Comparison of ENCODE assay signal across 18 mouse cellular contexts in the genomic region with DNA sequence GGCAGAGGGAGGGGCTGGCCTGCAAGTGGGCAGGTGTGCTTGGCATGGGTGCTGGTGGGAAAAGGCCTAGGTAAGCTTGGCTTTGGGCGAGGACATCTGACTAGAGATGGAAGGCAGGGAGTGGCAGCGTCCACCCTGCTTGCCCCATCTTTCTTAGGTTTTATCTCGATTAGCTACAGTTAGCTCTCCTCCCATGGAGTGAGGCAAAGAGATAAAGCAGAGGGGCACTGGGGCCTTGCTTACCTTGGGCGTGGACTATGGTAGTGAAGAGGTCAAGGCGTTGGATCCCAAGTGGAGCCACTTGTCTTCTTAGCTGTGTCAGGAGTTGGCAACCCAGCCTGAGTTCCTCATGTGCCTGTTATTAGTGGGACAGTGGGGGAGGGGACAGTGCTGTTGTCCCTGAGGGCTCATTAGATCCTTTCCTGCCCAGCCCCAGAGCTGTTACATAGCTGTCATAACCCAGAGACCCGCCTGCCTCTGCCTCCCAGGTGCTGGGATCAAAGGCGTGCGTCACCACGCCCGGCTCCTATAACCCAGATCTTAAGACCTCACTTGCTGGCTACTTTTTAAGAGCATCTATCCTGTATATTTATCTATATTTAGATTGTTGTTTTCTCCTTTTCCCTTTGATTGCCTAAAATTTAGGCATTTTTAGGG. TPM values are rescaled to one million over a fixed set of nuclear protein-coding genes. Genes with fewer than 3 reads are reported as not detected.
DNase-seq lines count a peak whose midpoint lies in the region; ATAC-seq and TF ChIP-seq lines count a peak whose summit lies in the region.
"Had no signal": no experiment of that assay in that cellular context is flagged by ENCODE, and none has a peak within 500 bp of the region (broad histone marks: within the 10 kb centered on the region; RNA-seq: fewer than 3 reads in every experiment).

No protein-coding gene starts in this region.

- no peak for DNase-seq in heart, embryonic 10.5 days (ENCODE audit: low spot score)
- DNase-seq in heart, adult 9 months (ENCODE audit: low spot score in 2 of 2): no peak
- DNase-seq in liver, embryonic 11.5 days (ENCODE audit: low spot score): no peak
- no peak for DNase-seq in testis, postnatal 14 days (ENCODE audit: low spot score)
- no peak for DNase-seq in left cerebral cortex, adult 9 months (ENCODE audit: low spot score in 2 of 2)
- DNase-seq: adrenal gland, postnatal 10 days; cerebellum, postnatal 14 days; kidney, postnatal 25 days; lung, postnatal 4 days had no signal

- H3K36me3 ChIP-seq in heart, embryonic 10.5 days: peaks cover 86% of the 10 kb centered on the region
- peaks cover 63% of the 10 kb centered on the region for H3K36me3 ChIP-seq in liver, embryonic 11.5 days (ENCODE audit: control insufficient read depth, insufficient read depth, low read length)
- peaks cover 27% of the 10 kb centered on the region for H3K36me3 ChIP-seq in small intestine, adult 2 months (ENCODE audit: control insufficient read depth, insufficient read depth, low read length)

- peak overlapping the region; percentile 39; the same call in 1 of the 2 replicates for H3K9ac ChIP-seq in liver, embryonic 11.5 days (ENCODE audit: low read depth, low read length)
- H3K9ac ChIP-seq: limb, embryonic 13.5 days; neural tube, embryonic 15.5 days had no signal

- peak overlapping the region; percentile 56; the same call in 1 of the 2 replicates for H3K27ac ChIP-seq in heart, embryonic 10.5 days
- H3K27ac ChIP-seq in bone marrow, adult 2 months (ENCODE audit: control insufficient read depth, insufficient read depth, low read depth, low read length, poor library complexity): peak overlapping the region; percentile 73
- H3K27ac ChIP-seq in liver, embryonic 11.5 days (ENCODE audit: low read depth, low read length): peak overlapping the region; percentile 82
- peak overlapping the region; percentile 83 for H3K27ac ChIP-seq in small intestine, adult 2 months (ENCODE audit: insufficient read depth, low read depth, low read length)
- H3K27ac ChIP-seq: limb, embryonic 13.5 days; neural tube, embryonic 15.5 days had no signal

- 80% methylated on average over 10 of the region's 10 CpGs for WGBS in heart, embryonic 10.5 days
- WGBS in bone marrow, adult 2 months: 66% methylated on average over 10 of the region's 10 CpGs
- WGBS in liver, embryonic 11.5 days: 72% methylated on average over 10 of the region's 10 CpGs
- 56% methylated on average over 10 of the region's 10 CpGs for WGBS in small intestine, adult 2 months

- ATAC-seq in liver, embryonic 11.5 days (replicated peaks; ENCODE audit: low FRiP score): peak; percentile 94
- ATAC-seq in monocyte, adult 5-6 weeks (replicated peaks; ENCODE audit: insufficient number of reproducible peaks, low FRiP score, low TSS enrichment, poor library complexity, severe bottlenecking): no peak

- H3K9me3 ChIP-seq in heart, embryonic 10.5 days: no peaks in the 10 kb centered on the region
- no peaks in the 10 kb centered on the region for H3K9me3 ChIP-seq in liver, embryonic 11.5 days (ENCODE audit: control insufficient read depth, low read length)
- H3K9me3 ChIP-seq: limb, embryonic 13.5 days; neural tube, embryonic 15.5 days had no signal

- H3K4me3 ChIP-seq in heart, embryonic 10.5 days: no peak overlapping the region; the same call in 1 of the 2 replicates
- H3K4me3 ChIP-seq in bone marrow, adult 2 months (replicated peaks; ENCODE audit: control insufficient read depth, low read depth, low read length): no peak overlapping the region
- H3K4me3 ChIP-seq in liver, embryonic 11.5 days (ENCODE audit: low read depth, low read length): no peak overlapping the region
- no peak overlapping the region for H3K4me3 ChIP-seq in small intestine, adult 2 months (ENCODE audit: low read depth, low read length)
- H3K4me3 ChIP-seq: limb, embryonic 13.5 days; neural tube, embryonic 15.5 days had no signal

- H3K27me3 ChIP-seq in heart, embryonic 10.5 days (ENCODE audit: insufficient read depth, poor library complexity, severe bottlenecking): no peaks in the 10 kb centered on the region
- no peaks in the 10 kb centered on the region for H3K27me3 ChIP-seq in liver, embryonic 11.5 days (replicated peaks; ENCODE audit: control insufficient read depth, insufficient read depth, low read length)
- no peaks in the 10 kb centered on the region for H3K27me3 ChIP-seq in small intestine, adult 2 months (ENCODE audit: control insufficient read depth, insufficient read depth, low read length)
- H3K27me3 ChIP-seq: limb, embryonic 13.5 days; neural tube, embryonic 15.5 days had no signal

- H3K4me2 ChIP-seq in liver, embryonic 11.5 days: peak overlapping the region; percentile 41
- H3K4me2 ChIP-seq: limb, embryonic 13.5 days; neural tube, embryonic 15.5 days had no signal

- no peak for TF ChIP-seq CTCF in bone marrow, adult 2 months (IDR thresholded peaks at IDR 0.05; ENCODE audit: control insufficient read depth, insufficient read depth, low read length)
- TF ChIP-seq CTCF in small intestine, adult 2 months (IDR thresholded peaks at IDR 0.05; ENCODE audit: extremely low read depth, insufficient read length, insufficient replicate concordance, low read depth, low read length): no peak

- peaks cover 20% of the 10 kb centered on the region for H3K4me1 ChIP-seq in heart, embryonic 10.5 days
- peaks cover 5% of the 10 kb centered on the region for H3K4me1 ChIP-seq in bone marrow, adult 2 months (ENCODE audit: control insufficient read depth, insufficient read depth, low read length)
- peaks cover 47% of the 10 kb centered on the region for H3K4me1 ChIP-seq in liver, embryonic 11.5 days (replicated peaks; ENCODE audit: control insufficient read depth, insufficient read depth, low read length)
- H3K4me1 ChIP-seq in small intestine, adult 2 months (ENCODE audit: control insufficient read depth, insufficient read depth, insufficient read length, low read length): peaks cover 48% of the 10 kb centered on the region
- H3K4me1 ChIP-seq: limb, embryonic 13.5 days; neural tube, embryonic 15.5 days had no signal

- TF ChIP-seq POLR2A in bone marrow, adult 2 months (IDR thresholded peaks at IDR 0.05; ENCODE audit: borderline replicate concordance, control insufficient read depth, low read depth, low read length): no peak
- TF ChIP-seq POLR2A in small intestine, adult 2 months (IDR thresholded peaks at IDR 0.05; ENCODE audit: low read depth, low read length): no peak

RNA-seq across cellular contexts. Expression of a gene that starts 8.4 kb away (rescaled TPM):
- 14.1 and 14.5 TPM in 2 replicates for polyA plus RNA-seq in heart, embryonic 10.5 days (2016; fragmentation: Nextera tagmentation; extraction: Ambion mirVana)
- 117 and 133 TPM in 2 replicates for polyA plus RNA-seq in bone marrow, adult 2 months (2011; ENCODE audit: insufficient read depth, insufficient read length, low replicate concordance, missing spikeins)
- 29.3 and 34.8 TPM in 2 replicates for polyA plus RNA-seq in liver, embryonic 11.5 days (2014; fragmentation: Nextera tagmentation; extraction: Ambion mirVana)
- polyA plus RNA-seq in small intestine, adult 2 months (2012; rRNA removed): 39.3 and 109 TPM in 2 replicates
- 6.7 to 16.8 TPM (median 7.3 TPM) in 3 replicates for total RNA-seq in monocyte, adult 5-6 weeks (2017)

RNA-seq across cellular contexts. Expression of a gene that starts 40.2 kb away (rescaled TPM):
- polyA plus RNA-seq in heart, embryonic 10.5 days (2016; fragmentation: Nextera tagmentation; extraction: Ambion mirVana): 5.3 and 13.6 TPM in 2 replicates
- 37.7 and 70.0 TPM in 2 replicates for polyA plus RNA-seq in bone marrow, adult 2 months (2011; ENCODE audit: insufficient read depth, insufficient read length, low replicate concordance, missing spikeins)
- 5.0 and 5.5 TPM in 2 replicates for polyA plus RNA-seq in liver, embryonic 11.5 days (2014; fragmentation: Nextera tagmentation; extraction: Ambion mirVana)
- polyA plus RNA-seq in small intestine, adult 2 months (2012; rRNA removed): 108 and 266 TPM in 2 replicates
- total RNA-seq in monocyte, adult 5-6 weeks (2017): 1.5 to 2.3 TPM (median 1.8 TPM) in 3 replicates

RNA-seq across cellular contexts. Expression of a gene that starts 48.9 kb away (rescaled TPM):
- not detected in 2 replicates for polyA plus RNA-seq in heart, embryonic 10.5 days (2016; fragmentation: Nextera tagmentation; extraction: Ambion mirVana)
- 0.67 TPM in 1 of 2 replicates, not detected in the other for polyA plus RNA-seq in bone marrow, adult 2 months (2011; ENCODE audit: insufficient read depth, insufficient read length, low replicate concordance, missing spikeins)
- polyA plus RNA-seq in liver, embryonic 11.5 days (2014; fragmentation: Nextera tagmentation; extraction: Ambion mirVana): 0.05 TPM in 1 of 2 replicates, not detected in the other
- polyA plus RNA-seq in small intestine, adult 2 months (2012; rRNA removed): 0.46 and 0.77 TPM in 2 replicates
- not detected in 3 replicates for total RNA-seq in monocyte, adult 5-6 weeks (2017)
- total RNA-seq: adrenal gland, postnatal 10 days; heart, postnatal 25 days had no signal
- polyA plus RNA-seq: midbrain, postnatal 0 days; spleen, adult 2 months; thymus, postnatal 0 days had no signal
